Mouse (Mus musculus): Measurements from ENCODE around the gene Grin3a. TPM values are rescaled to one million over a fixed set of nuclear protein-coding genes. Genes with fewer than 3 reads are reported as not detected.

Grin3a gene
- total and polyA plus RNA-seq, 3 experiments, result 0.04 to 0.10 TPM; not detected in 1

DNA sequence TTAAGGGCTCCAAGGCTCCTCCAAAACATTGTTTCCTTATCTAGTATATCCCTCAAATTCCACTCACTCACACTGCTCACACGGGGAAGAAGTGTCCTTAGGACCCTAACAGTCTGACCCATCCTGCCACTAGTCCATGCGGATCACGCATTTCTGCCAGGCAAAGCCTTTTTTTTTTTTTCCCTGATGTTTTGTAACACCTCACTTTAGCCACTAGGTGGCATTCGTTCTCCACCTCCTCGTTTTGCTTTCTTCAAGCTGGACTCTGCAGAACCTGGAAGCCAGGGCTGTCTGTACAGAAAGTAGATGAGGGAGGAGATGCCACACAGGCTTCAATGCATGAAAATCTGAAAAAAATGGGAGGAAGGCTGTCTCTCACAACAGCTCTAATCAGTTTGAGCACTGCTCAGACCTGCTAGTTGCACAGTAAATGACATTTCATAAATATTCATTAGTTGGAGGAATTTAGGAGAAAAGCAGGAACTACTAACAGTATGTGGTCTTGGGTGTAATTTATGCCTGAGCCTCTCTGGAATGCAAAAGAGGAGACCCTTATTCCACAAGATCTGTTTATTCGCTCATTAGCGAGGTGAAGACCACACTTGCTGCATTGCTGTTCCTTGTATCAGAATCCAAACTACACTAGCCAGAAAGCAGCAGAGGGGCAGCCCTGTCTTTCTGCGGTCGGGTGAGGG lies 156.8 kb downstream of the Grin3a start (continued):
- TF ChIP-seq MYB (IDR thresholded peaks at IDR 0.05; ENCODE audit: low read depth, low read length) (no peak), MXI1 (IDR thresholded peaks at IDR 0.05; ENCODE audit: low read depth, low read length) (no peak), TCF12 (IDR thresholded peaks at IDR 0.05; ENCODE audit: low read depth, low read length) (no peak), ZC3H11A (IDR thresholded peaks at IDR 0.05; ENCODE audit: low read depth, low read length) (peak; percentile 74), MYC (IDR thresholded peaks at IDR 0.05; ENCODE audit: low read depth, low read length) (no peak), RAD21 (IDR thresholded peaks at IDR 0.05; ENCODE audit: low read depth, low read length) (peak; percentile 89), SIN3A (IDR thresholded peaks at IDR 0.05; ENCODE audit: low read length) (no peak), SMC3 (IDR thresholded peaks at IDR 0.05; ENCODE audit: low read depth, low read length) (peak; percentile 84), MAZ (IDR thresholded peaks at IDR 0.05; ENCODE audit: low read depth, low read length) (no peak), POLR2A (IDR thresholded peaks at IDR 0.05; ENCODE audit: control insufficient read depth in 1 of 2, insufficient read depth in 1 of 2, low read depth in 1 of 2, low read length in 2 of 2, poor library complexity in 1 of 2) (no peak), NRF1 (IDR thresholded peaks at IDR 0.05; ENCODE audit: insufficient read depth, low read depth, low read length, poor library complexity, severe bottlenecking) (no peak), KAT2A (conservative IDR thresholded peaks at IDR 0.05; ENCODE audit: low read depth, low read length) (no peak), MAX (IDR thresholded peaks at IDR 0.05; ENCODE audit: low read length) (no peak), ZMIZ1 (IDR thresholded peaks at IDR 0.05; ENCODE audit: low read depth, low read length) (no peak), POLR2AphosphoS5 (IDR thresholded peaks at IDR 0.05; ENCODE audit: borderline replicate concordance, low read depth, low read length) (no peak), CTCF (IDR thresholded peaks at IDR 0.05 in 2 of 3, conservative IDR thresholded peaks at IDR 0.05 in 1 of 3; ENCODE audit: control insufficient read depth in 1 of 3, insufficient read depth in 1 of 3, low read depth in 2 of 3, low read length in 3 of 3, poor library complexity in 1 of 3, severe bottlenecking in 1 of 3) (peak; percentile 55 to 82 (median 67)), NELFE (IDR thresholded peaks at IDR 0.05; ENCODE audit: low read depth, low read length) (no peak)

DNA sequence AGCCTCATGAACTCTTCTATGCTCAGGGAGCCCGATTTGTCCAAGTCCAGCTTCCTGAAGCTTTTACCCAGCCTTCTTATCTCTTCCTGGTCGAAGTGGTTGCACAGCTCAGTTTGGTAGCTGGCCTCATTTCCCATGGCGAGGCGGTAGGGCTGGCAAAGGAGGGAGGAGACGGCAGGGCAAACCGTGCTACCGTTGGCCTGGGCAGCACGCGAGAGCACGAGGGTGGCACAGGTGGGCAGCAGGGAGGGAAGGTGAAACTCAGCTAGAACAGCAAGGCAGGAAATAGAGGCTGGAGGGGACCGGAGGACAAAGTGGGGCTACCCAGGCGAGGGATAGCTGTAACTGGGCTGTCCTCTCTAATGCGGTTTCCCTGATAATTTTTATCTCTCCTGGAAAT lies 163.7 kb downstream of the Grin3a start, which contains the start of gene Ppp3r2:
Ppp3r2 (minus strand) TSS at position 213 of the 400 bp plus-strand sequence.
- Histone ChIP-seq H3K27ac (ENCODE audit: control insufficient read depth, low read depth, low read length) (no peak within 1 kb of the TSS), H3K79me2 (ENCODE audit: control insufficient read depth, insufficient read depth, low read length, poor library complexity) (no peaks in the 10 kb centered on the region), H3K9me3 (replicated peaks; ENCODE audit: insufficient read depth, low read length) (no peaks in the 10 kb centered on the region), H3K4me1 (ENCODE audit: control insufficient read depth in 1 of 2, insufficient read depth in 2 of 2, low read length in 2 of 2) (no peaks in the 10 kb centered on the region), H3K27me3 (ENCODE audit: control insufficient read depth in 1 of 2, insufficient read depth in 2 of 2, low read length in 2 of 2) (no peaks in the 10 kb centered on the region; a peak in 1 of 4 replicates), H3K36me3 (ENCODE audit: control insufficient read depth in 1 of 2, insufficient read depth in 2 of 2, low read length in 2 of 2) (no peaks in the 10 kb centered on the region; a peak in 1 of 4 replicates), H3K4me3 (ENCODE audit: control insufficient read depth in 1 of 2, insufficient read depth in 1 of 2, low read depth in 2 of 2, low read length in 2 of 2) (no peak within 1 kb of the TSS), H3K9ac (ENCODE audit: control insufficient read depth, low read depth, low read length, poor library complexity, severe bottlenecking) (no peak within 1 kb of the TSS)
- TF ChIP-seq RCOR1 (IDR thresholded peaks at IDR 0.05; ENCODE audit: low read depth, low read length) (no peak), ZC3H11A (IDR thresholded peaks at IDR 0.05; ENCODE audit: low read depth, low read length) (no peak), TBP (IDR thresholded peaks at IDR 0.05; ENCODE audit: low read depth, low read length) (no peak), MEF2A (IDR thresholded peaks at IDR 0.05; ENCODE audit: extremely low read depth, insufficient replicate concordance, low read depth, low read length, poor library complexity, severe bottlenecking) (no peak), ETS1 (IDR thresholded peaks at IDR 0.05; ENCODE audit: low read depth, low read length) (no peak), KAT2A (conservative IDR thresholded peaks at IDR 0.05; ENCODE audit: low read depth, low read length) (no peak), JUND (IDR thresholded peaks at IDR 0.05; ENCODE audit: low read depth, low read length) (no peak), ZMIZ1 (IDR thresholded peaks at IDR 0.05; ENCODE audit: low read depth, low read length) (no peak), MAFK (IDR thresholded peaks at IDR 0.05; ENCODE audit: borderline replicate concordance, low read depth, low read length) (no peak), MXI1 (IDR thresholded peaks at IDR 0.05; ENCODE audit: low read depth, low read length) (no peak), MAX (IDR thresholded peaks at IDR 0.05; ENCODE audit: low read length) (no peak), CTCF (IDR thresholded peaks at IDR 0.05 in 2 of 3, conservative IDR thresholded peaks at IDR 0.05 in 1 of 3; ENCODE audit: control insufficient read depth in 1 of 3, insufficient read depth in 1 of 3, low read depth in 2 of 3, low read length in 3 of 3, poor library complexity in 1 of 3, severe bottlenecking in 1 of 3) (no peak)
- no peak for DNase-seq (ENCODE audit: low read depth, low spot score)
